Mouse (Mus musculus) spleen, embryonic (tissue): ENCODE results near the gene Stxbp6.

ENCODE experiments used
- CTCF ChIA-PET: fragments of 350-600 bp; sonication (Branson Sonifier 250); formaldehyde crosslinking; loops from one replicate; lab custom pipeline; 2022; lab: Charles Lee

Stxbp6 gene

DNA sequence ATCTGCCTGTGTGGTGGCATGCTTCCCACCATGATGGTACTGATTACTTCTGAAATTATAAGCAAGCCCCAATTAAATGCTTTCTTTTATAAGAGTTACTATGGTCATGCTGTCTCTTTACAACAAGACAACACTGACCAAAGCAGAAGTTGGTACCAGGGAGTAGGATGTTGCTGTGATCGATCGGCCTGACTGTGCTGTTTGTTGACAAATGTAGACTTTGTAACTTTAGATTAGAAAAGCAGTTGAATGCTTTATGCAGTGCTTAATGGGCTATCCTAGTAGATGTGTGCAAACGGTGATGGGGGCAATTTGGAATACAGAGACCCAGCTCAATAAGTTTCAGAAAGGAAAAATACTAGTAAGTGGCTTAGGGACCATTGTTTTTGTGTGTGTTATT lies 77.6 kb downstream of the Stxbp6 start:
- CTCF ChIA-PET = no interaction called here

DNA sequence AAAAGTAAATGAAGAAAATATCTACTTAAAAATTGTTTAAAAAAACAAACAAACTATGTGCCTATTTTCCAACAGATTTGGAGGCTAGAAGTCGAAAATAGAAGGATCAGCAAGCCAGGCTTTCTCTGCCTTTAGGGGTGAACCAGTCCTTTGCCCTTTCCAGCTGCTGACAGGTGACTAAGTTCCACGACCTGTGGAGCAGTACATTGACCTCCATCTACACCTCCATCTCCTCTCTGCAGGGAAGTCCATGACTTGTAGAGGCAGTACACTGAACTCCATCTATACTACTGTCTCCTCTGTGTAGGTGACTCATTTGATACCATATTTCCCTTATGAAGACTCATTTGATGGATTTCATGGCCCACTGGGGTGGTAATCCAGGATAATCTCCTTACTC lies 78.2 kb downstream of the Stxbp6 start:
- CTCF ChIA-PET = no interaction called here

DNA sequence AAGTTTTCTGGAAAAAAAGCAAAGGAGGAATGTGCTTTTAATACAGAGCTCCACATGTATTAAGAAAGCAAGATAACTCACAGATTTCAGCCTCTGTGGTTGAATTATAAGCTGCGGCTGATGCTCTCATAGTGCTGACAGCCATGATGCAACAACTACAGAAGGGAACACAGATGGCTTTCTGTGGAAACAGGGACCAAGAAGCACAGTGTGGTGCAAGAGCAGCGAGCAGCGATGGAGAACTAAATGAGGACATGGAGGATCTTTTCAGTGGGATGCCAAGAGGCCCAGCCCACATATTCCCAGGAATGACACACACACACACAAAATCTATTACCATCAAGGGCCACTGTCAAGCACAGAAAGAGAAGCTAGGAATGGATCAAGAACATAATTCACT lies 81.1 kb downstream of the Stxbp6 start:
- CTCF ChIA-PET = no interaction called here

DNA sequence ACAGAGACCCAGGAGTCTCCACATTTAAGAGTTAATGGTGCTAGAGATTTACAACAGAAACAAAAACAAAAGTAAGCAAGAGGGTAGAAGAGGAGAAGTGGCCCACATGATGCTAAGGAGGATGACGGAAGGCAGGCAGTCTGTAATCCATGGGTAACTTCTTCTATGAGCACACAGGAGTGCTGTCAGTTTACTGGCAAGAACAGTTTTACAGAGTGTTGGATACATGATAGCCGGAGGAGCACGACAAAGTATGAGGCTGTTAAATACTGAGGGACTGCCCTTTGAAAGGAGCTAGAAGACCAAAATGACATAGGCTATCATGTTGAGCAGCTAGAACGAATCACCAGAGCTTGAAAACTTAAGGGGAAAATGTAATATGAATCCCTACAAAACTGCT lies 81.7 kb downstream of the Stxbp6 start:
- CTCF ChIA-PET = no interaction called here

DNA sequence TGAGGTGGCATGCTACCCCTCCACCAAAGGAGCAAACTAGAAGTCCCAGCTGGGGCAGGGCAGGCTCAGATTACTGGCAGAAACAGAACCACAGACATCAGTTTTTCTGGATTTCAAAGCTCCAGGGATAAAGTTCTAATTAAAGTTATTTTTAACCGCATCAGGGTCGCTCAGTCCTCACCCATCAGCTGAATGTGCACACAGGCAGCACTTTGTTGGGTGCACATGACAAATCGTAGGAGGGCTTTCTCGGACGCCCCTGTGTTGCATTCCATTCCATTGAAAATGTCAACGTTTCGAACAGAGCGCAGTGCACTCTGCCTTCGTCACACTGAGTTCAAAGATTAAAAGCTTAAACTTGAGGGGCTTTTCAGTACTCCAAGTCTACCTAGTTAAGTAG lies 84.1 kb downstream of the Stxbp6 start:
- CTCF ChIA-PET = no interaction called here

DNA sequence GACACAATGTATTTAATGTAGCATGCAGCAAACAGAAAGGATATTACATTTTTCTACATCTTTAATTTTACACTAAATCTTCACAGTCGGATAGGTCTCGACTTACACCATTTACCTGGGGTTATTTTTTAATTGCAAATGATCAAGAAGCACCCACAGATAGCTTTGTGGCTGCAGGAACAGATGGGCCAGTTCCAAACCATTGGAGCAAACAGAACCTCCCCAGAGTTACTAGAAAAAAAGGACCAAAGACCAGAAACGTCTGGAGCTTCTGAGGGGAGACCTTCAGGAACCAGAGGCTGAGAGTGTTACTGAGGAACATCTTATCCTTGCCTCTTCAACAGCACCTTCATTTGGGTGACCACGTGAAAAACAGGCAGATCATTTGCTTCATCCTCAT lies 85.5 kb downstream of the Stxbp6 start:
- CTCF ChIA-PET = interaction anchor here (0.6 kb wide), 1 partner anchor 18 kb away, joined by 3 read pairs; no protein-coding TSS in a partner anchor

DNA sequence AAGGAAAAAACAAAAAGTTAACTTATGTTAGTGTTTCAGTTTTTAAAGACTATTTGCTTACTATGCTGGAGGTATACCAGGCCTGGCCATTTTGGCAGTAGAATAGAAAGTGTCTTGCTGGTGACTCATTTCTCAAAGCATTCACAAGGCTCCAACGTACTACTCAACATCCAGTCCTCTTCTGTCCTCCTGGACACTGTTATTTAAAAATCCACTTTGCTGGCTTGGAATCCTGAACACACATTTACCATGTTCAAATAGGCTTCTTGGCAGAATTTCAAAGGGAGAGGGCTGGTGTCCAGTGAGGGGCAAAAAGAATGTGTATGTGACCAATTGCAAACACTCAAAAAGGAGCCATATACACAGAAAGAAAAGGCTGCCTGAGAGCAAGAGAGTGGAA lies 86.7 kb downstream of the Stxbp6 start:
- CTCF ChIA-PET = no interaction called here

DNA sequence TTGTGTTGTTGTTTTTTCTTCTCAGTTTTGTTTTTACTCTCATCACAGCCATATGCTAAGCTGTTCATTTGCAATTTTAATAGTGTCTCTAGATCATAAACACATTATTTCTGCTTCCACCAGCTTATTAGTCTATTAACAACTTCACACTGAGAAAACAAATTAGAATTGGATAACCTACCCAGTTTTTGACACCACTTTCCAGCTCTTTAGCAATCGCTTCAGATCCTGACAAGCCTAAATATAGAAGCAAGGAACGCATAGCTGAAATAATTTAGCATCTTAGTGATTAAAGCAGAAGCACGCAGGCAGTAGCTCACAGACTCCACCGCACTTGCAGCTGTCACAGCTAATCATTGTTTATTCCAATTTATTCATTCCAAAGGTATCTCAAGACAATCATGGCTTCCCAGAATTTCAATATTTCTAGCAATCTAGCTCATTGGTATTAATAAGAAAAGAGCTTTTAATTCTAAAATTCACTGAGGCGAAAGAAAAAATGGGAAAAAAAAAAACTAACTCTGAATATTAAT lies 95.1 kb downstream of the Stxbp6 start:
- CTCF ChIA-PET = no interaction called here

DNA sequence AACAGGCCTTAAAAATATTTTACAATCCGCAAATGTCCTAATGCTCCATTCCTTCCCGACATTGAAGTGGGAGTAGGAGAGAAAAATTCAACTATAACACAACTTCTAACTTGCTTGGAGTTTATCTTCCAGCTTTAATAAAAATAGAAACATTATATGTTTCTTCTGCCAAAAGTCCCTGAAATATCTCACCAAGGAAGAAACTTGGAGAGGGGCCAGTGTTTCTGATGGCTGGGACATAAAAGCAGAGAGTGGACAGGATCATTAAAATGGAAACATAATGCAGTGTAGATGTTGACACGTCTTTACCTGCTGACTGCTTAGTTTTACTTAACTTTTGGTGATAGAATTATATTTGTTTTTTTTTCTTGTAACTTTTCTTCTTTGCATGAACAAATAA lies 99.2 kb downstream of the Stxbp6 start:
- CTCF ChIA-PET = interaction anchor here (0.5 kb wide), 1 partner anchor 142 kb away, joined by 3 read pairs; no protein-coding TSS in a partner anchor

DNA sequence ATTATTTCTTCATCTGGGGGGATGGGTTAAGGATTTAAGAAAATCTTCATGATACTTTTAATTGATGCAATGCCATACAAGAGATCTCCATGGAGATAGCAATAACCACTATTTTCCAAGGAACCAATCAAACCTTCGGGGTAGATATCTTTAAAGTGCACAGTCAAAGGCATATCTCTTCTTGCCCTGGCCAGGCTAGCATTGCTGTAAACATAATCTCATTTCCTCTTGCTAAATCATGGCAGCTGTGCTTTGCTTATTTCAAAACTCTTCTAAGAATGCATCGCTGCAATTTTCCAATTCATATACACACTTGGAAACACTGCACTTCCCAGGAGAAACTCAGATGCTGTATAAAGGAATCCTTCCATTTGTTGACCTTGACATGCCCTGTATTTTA lies 103.0 kb downstream of the Stxbp6 start:
- CTCF ChIA-PET = no interaction called here

DNA sequence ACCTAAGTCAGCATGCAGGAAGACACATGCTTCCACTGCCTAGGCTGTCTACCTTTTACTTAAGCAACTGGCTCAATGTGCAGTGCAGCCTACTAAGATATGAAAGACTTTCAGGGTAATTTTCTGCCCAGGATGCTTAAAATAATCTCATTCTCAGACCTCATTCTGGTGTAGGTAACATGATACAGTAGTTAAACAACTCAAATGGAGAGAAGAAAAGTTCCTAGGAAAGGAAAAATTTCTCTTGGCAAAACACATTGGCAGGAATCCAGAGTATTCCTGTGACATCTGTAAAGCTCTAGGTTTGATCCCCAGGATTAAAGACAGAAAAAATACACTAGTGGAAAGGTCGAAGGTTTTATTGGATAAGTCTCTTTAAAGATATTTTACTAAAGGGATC lies 107.1 kb downstream of the Stxbp6 start:
- CTCF ChIA-PET = no interaction called here

DNA sequence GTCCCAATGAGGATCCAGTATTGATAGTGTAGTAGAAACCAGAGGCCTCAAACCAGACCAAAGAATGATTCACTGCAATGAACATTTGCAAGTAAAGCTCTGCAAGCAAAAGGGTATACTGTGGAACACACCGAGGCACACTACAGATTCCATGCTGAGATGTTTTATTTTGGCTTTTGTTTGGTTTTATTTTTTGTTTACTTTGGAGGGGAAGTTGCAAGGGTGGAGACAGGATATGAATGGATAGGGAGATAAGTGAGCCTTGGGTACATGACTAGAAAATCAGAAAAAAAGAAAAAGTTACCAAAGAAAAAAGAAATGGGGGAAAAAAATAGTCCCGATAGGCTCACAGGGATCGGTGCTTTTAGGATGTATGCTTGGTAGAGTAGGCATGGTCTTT lies 117.0 kb downstream of the Stxbp6 start:
- CTCF ChIA-PET = no interaction called here

DNA sequence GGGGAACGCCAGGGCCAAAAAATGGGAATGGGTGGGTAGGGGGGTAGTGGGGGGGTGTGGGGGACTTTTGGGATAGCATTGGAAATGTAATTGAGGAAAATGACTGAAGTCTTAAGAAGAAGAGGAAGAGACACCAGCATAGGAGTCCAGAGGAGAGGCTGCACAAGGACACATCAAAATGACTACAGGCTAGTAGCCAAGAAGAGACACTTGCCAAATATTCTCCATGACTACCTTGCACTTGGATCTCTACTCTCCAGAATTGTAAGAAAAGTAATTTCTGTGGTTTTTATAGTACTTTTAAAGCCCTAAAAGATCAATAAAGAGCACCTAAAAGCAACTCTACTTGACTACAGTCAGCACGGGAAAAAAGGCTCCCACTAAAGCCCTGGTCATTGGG lies 121.4 kb downstream of the Stxbp6 start:
- CTCF ChIA-PET = no interaction called here

DNA sequence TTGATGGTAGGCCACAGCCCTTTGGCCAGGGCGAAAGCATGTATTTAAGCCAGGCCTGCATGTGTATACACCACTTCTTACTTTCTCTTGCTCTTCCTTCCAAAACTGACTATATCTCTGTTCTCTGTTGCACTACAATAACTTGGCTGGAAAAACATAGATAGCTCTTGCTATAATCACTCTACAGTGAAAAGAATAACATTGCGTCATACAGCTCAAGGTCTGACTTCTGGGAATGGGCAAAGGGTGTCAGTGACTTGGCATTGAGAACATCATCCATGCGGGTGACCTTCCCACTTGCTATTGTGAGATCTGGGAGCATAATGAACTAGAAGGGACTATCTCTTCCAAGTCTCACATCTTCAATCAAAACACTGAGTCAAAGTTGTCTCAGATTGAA lies 122.4 kb downstream of the Stxbp6 start:
- CTCF ChIA-PET = no interaction called here

DNA sequence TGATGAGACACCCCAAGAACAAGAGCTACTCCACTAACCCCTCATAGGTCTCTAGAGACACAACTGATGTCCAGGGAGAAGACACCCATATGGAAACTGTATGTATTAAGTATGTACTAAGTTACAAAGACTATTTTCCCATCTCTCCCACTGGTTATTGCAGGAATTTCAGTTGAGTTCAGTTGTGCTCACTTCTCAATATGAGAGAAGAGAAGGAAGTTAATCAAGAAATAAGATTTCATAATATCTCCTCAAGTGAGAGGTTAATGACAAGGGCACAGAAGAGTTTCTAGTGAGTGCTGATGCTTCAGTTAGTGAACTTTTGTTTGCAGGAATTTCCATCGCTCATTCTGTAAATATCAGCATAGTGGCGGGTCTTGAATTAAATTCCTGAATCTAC lies 124.0 kb downstream of the Stxbp6 start:
- CTCF ChIA-PET = no interaction called here

DNA sequence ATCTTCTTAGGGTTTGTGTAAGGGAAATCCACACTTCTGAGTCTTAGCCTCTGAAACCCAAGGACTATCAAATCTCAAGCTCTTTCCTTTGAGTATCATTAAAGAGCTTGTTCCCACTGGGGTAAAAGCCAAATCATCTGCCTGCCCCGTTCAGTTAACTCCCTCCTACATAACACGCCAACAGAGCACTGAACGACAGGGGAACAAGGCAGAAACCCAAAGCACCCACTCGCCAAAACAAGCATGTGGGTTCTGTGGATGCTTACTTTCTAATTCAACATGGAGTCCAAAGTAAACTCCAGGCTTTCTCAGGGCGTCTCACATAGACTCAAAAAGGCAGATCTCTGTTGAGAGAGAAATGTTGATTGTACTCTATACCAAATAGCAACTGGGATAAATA lies 126.7 kb downstream of the Stxbp6 start:
- CTCF ChIA-PET = no interaction called here

DNA sequence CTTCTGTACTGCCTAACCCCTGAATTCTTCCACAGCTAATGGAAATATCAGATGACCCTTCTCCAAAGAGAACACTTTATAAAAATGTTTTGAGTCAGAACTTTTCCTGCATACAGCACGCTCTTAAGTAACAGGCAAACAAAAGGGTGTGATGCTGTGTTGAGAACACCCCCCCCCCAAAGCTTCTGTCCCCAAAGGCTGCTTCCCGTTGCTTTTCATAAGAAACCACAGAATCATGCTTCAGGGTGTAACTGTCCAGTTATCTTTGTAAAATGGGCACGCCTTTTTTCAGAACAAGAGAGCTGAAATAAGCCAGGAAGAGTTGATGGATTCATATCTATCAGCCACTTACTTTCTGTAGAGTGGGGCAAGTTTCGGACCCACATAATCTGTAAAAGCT lies 134.2 kb downstream of the Stxbp6 start:
- CTCF ChIA-PET = no interaction called here

DNA sequence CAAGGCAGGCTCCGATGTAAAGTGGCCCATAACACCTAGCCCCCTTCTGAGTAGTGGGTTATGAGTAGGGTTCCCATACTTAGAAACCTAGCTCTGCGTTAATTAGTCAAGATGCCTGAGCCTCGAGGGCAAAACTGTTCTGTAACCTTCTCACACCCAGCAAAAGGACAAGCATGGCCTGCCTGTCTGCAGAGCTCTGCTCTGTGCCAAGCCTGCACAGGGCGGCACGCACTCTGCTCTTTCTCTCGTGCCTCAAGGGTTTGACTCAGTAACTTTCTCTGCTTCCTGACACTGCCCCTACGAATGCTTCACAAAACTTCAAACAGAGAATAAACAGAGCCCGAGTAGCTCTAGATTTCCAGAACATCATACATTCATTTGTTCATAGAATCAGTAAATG lies 135.4 kb downstream of the Stxbp6 start:
- CTCF ChIA-PET = no interaction called here

DNA sequence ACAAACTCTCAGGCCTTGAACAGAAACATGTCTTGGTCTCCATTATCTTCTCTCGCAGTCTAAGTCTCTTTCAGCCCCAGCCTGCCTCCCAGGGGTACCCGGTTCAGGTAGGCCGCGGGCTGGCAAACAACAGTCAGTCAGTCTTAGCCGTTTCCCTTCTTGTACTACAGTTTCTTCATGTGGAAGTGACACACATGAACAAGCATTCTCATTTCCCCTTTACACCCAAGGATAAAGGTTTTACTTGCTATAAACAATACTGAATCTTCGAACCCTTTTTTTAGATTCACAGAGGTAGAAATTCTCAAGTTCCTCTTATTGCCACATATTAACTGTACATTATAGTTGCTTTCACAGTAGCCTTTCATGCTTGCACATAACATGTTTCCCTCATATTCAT lies 141.6 kb downstream of the Stxbp6 start:
- CTCF ChIA-PET = no interaction called here

DNA sequence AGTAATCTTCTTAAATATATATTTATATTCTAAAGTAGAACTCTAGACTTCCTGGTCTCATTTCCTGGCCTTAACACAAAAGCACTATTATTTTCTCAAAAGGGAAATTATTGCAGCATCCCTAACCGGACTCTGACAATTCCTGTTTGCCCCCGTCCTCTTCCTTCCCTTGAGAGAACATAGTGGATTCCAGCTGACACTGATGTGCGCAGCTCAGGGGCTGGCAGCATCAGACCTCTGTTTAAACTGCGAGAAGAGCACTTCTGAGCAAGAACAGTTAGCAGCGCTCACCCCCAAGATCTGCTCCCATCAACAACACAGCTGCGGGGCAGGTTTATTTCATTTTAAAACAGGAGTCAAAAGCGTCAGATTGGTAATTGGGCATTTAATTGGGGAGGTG lies 142.8 kb downstream of the Stxbp6 start:
- CTCF ChIA-PET = no interaction called here

DNA sequence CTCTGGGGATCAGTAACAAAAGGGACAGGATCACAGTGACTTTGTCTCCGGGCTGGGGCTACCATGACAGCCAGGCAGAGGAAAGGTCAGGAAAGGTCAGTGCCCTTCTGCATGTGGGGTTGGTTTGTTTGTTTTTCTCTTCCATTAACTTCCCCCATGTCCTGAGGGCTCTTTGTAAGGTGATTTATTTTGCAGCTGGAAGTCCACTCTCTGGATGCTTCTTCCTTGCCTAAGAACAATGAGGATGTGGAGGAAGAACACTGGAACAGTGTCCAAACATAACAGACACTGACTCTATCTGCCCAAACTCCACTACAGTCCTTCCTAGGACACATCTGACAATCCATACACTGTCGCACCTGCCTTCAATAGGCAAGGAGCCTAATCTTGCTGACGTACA lies 146.1 kb downstream of the Stxbp6 start:
- CTCF ChIA-PET = no interaction called here

DNA sequence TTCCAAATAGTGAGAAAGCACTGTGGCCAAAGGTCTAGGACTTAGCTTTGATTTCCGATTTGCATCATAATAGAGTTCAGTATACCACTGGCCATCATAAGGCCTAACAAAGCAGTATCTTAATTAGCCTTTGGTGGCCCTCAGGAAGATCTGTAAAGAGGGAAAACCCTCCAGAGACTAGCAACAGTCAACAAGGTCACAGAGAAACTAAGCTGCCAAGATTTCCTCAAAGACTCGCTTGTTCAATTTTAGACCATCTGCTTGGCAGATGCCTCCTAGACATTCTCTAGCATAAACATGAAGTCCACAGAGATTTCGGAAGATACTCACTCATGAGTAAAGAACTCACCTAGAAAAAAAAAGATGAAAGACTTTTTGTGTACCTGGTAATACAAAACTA lies 148.6 kb downstream of the Stxbp6 start:
- CTCF ChIA-PET = no interaction called here

DNA sequence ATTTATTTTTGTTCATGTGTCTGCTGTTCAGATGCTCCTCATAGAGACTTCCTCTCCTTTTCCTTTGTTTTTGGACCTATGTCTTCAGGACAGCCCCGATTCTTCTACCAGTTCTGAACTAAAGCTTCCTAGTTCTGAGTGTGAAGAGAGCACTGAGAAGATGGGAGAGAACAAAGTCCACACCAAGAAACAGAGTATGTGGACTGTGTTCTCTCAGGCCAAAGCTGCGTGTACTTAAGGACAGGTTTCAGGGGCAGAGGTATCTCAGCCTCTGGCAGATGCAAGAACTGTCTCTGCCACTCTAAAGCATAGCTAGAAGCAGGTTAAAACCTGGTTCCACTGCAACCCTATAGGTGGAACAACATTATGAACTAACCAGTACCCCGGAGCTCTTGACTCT lies 151.2 kb downstream of the Stxbp6 start:
- CTCF ChIA-PET = no interaction called here

DNA sequence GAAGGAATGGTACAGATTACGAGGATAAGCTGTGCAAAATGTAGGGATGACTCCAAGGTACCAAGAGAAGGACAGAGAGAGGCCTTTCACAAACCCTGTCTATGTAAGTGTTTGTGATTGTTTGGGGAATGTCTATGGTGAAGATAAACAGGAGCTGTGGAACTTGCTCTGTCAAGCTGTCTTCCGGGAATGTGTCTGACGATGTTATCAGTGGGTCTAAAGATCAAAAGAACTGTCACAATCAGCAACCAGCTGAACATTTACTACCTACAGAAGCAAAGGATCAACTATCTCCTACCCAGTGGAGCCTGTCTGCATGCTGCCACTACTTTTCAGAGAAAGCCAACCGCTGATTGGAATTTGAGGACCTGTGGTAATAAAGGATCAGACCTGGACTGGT lies 152.3 kb downstream of the Stxbp6 start:
- CTCF ChIA-PET = no interaction called here

DNA sequence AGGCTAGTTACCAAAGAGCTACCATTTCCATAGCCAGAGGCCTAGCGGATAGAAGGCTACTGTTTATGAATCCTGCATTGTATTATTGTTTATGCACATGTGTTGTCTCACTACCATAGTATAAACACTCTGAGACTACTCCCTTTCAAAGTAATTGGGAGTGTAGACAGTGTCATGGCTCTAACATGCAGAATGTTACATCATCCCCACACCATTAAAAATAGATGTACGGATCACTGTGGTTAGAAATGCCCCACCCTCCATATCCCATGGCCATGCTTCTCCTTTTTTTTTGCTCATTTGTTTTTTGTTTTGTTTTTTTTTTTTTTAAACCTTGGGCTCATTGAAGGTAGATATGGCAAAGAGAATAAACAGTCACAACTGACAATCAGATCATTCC lies 154.9 kb downstream of the Stxbp6 start:
- CTCF ChIA-PET = no interaction called here
